Mouse (Mus musculus): ENCODE data around the gene Crip3.

DNA sequence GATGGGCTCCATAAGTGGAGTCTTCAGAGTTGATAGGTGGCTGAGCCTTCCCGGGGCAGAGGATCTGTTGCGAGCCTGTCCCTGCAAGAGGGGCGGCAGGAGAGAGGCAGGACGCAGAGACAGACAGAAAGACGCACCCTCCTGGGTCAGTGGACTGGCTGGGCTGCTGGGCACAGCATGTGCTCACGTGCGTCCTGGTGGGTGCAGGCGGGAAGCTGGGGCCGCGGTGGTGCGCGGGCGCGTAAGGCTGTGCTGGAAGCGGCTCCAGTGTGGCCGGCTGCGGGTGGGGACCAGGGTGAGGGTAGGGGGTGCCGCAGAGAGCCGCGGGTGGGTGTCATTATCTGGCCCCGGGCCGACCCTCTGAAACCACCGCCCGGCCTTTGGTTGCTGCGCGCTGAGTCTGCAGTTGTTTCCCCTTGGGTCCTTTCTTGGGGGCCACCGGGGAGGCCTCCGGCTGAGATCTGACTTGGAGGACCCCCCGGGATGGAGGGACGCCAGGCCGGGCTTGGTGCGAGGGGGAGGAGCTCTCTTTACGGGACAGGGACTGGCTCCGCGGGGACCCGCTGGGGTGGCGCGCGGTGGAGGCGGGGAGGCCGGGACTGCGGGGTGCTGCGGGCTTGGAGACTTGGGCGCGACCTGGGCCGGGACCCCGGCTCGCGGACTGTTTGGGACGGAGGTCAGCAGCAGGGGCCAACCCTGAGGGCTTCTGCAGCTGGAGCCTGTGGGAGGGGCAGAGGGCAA is 16.3 kb downstream of the Crip3 start:
- TF ChIP-seq CEBPB (IDR thresholded peaks at IDR 0.05; ENCODE audit: insufficient read depth, poor library complexity, severe bottlenecking), result no peak
- no peak for TF ChIP-seq MAX (IDR thresholded peaks at IDR 0.05; ENCODE audit: low read depth)
- TF ChIP-seq POLR2A (IDR thresholded peaks at IDR 0.05; ENCODE audit: insufficient read length, low read depth), result no peak
- TF ChIP-seq USF1 (IDR thresholded peaks at IDR 0.05; ENCODE audit: low read depth), result no peak
- TF ChIP-seq TCF12 (IDR thresholded peaks at IDR 0.05; ENCODE audit: insufficient read depth, poor library complexity, severe bottlenecking), result no peak
- TF ChIP-seq MYOG (IDR thresholded peaks at IDR 0.05; ENCODE audit: control insufficient read depth in 1 of 3, insufficient read depth in 1 of 3, insufficient read length in 2 of 3, low read depth in 2 of 3), result no peak
- no peak for TF ChIP-seq POLR2AphosphoS2 (IDR thresholded peaks at IDR 0.05; ENCODE audit: insufficient read length, low read depth)
- no peak for TF ChIP-seq SRF (IDR thresholded peaks at IDR 0.05; ENCODE audit: control insufficient read depth, insufficient read length, low read depth)
- TF ChIP-seq E2F4 (IDR thresholded peaks at IDR 0.05; ENCODE audit: insufficient read depth), result no peak
